Mouse (Mus musculus) urinary bladder, adult 18-20 months (tissue): Measurements from ENCODE around the gene Grb7.

Source experiments
- DNase-seq, 2 experiments: peaks; one replicate each; pipeline ENCODE4 v3.0.0; 2022; ENCODE audit warnings: low spot score in 2 of 2, mixed read lengths in 2 of 2

Gene Grb7

GRCm38 (mm10) chr11:98446213-98446561 is at the start of gene Grb7:
Gene Grb7, plus strand, starts transcription at chr11:98446394.
- DNase-seq: no peak

- DNase-seq: no peak
Measured at GRCm38 (mm10) chr11:98397946-98398345, 48.2 kb upstream of the Grb7 start.

- peak; percentile 78 to 87 for DNase-seq
Measured at GRCm38 (mm10) chr11:98400161-98400726, 46.0 kb upstream of the Grb7 start, which contains the start of gene Pgap3. Gene Pgap3, minus strand, starts transcription at chr11:98400490.

- no peak for DNase-seq
Measured at GRCm38 (mm10) chr11:98400816-98401215, 45.4 kb upstream of the Grb7 start.

- no peak for DNase-seq
Measured at GRCm38 (mm10) chr11:98406621-98407020, 39.6 kb upstream of the Grb7 start.

- DNase-seq: no peak
Measured at GRCm38 (mm10) chr11:98408872-98409271, 37.3 kb upstream of the Grb7 start.

- DNase-seq: no peak
Measured at GRCm38 (mm10) chr11:98409341-98409822, 36.8 kb upstream of the Grb7 start.

- peak; percentile 67 to 77 for DNase-seq
Measured at GRCm38 (mm10) chr11:98412273-98412796, 33.9 kb upstream of the Grb7 start, which contains the start of gene Erbb2. Gene Erbb2, plus strand, starts transcription at chr11:98412470.

GRCm38 (mm10) chr11:98412797-98413301 is 33.3 kb upstream of the Grb7 start:
- DNase-seq: peak in 1 of 2 experiments; percentile 59

GRCm38 (mm10) chr11:98413731-98414130 is 32.5 kb upstream of the Grb7 start:
- no peak for DNase-seq

GRCm38 (mm10) chr11:98414162-98414561 is 32.0 kb upstream of the Grb7 start:
- DNase-seq: no peak

GRCm38 (mm10) chr11:98417074-98417473 is 29.1 kb upstream of the Grb7 start:
- no peak for DNase-seq

- DNase-seq: no peak
Measured at GRCm38 (mm10) chr11:98418273-98418672, 27.9 kb upstream of the Grb7 start.

- peak; percentile 69 to 77 for DNase-seq
Measured at GRCm38 (mm10) chr11:98418939-98419547, 27.2 kb upstream of the Grb7 start.

GRCm38 (mm10) chr11:98426592-98426991 is 19.6 kb upstream of the Grb7 start:
- DNase-seq: no peak

GRCm38 (mm10) chr11:98428436-98428835 is 17.8 kb upstream of the Grb7 start:
- DNase-seq: no peak

GRCm38 (mm10) chr11:98431743-98432502 is 14.3 kb upstream of the Grb7 start:
- no peak for DNase-seq

- DNase-seq: no peak
Measured at GRCm38 (mm10) chr11:98435723-98436122, 10.5 kb upstream of the Grb7 start.

GRCm38 (mm10) chr11:98437441-98437840 is 8.8 kb upstream of the Grb7 start:
- DNase-seq: no peak

GRCm38 (mm10) chr11:98438331-98439158 is 7.6 kb upstream of the Grb7 start, which contains the start of gene Mien1:
Gene Mien1, minus strand, starts transcription at chr11:98438991.
- peak; percentile 93 to 99 for DNase-seq

GRCm38 (mm10) chr11:98443688-98444087 is 2.5 kb upstream of the Grb7 start:
- DNase-seq: no peak
